Mouse (Mus musculus): Measurements from ENCODE around the gene Ech1.

- TF ChIP-seq POLR2A (IDR thresholded peaks at IDR 0.05; ENCODE audit: low read depth, low read length) (no peak), CTCF (IDR thresholded peaks at IDR 0.05; ENCODE audit: extremely low read depth, insufficient read length, insufficient replicate concordance, low read depth, low read length) (peak; percentile 43; the same call in 1 of the 2 replicates)
Measured at GRCm38 (mm10) chr7:28860898-28861297, 35.9 kb downstream of the Ech1 start.

Data from small intestine, adult 2 months (tissue).